In the genomic region with DNA sequence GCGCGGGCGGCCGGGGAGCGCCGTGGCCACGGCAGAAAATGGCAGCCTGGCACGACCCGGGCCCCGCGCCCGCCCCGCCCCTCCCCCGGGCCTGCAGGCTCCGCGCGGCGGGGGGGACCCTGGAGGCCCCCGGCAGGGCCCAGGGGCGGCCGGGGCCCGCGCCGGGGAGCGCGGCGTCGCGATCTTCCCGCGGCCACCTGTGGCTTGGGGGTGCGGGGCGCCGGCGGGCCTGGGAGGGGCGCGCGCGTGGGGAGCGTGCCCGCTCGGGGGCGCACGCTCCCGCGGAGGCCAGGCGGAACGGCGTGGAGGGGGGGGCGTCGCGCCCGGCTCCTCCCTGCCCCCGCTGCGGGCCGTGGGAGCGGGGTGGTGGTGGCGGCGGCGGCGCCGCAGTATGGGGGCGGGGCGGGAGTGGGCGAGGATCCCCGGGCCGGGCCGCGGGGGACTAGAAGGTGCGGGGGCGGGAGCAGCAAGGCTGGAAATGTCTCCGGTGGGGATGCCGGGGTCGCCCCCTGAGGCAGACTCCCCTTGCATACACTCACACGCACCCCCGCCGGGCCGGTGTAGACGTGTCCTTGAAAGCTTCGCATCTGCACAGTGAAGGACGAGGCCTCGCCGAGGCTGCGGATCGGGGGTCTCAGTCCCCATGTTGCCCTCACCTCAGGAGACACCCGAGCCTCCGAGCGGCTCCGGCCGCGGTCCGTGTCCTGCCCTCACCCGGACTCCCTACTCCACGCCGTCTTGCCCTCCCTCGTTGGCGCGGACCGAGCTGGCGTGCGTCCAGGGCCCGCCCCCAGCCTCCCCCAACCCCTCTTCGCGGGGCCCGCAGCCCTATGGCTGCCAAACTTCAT, we compare ENCODE assay signal across 8 mouse cellular contexts. TPM values are rescaled to one million over a fixed set of nuclear protein-coding genes. Genes with fewer than 3 reads are reported as not detected.
A peak's percentile ranks its signal among the peaks of the same experiment; 100 is the strongest.
DNase-seq lines count a peak whose midpoint lies in the region; ATAC-seq and TF ChIP-seq lines count a peak whose summit lies in the region.

No protein-coding gene starts in this region.

- peaks cover 48% of the 10 kb centered on the region for H3K4me1 ChIP-seq in intestine, embryonic 15.5 days (replicated peaks)
- H3K4me1 ChIP-seq in liver, adult 2 months (ENCODE audit: control insufficient read depth, insufficient read depth, low read length) = peaks cover 24% of the 10 kb centered on the region
- peaks cover 28% of the 10 kb centered on the region for H3K4me1 ChIP-seq in stomach, postnatal 0 days (replicated peaks; ENCODE audit: control insufficient read depth, insufficient read depth)

- intact Hi-C loops in gastrocnemius, postnatal 14 days (cut with DNase I; ENCODE audit: low total_unique reads) = no loop called here

- no peak for TF ChIP-seq POLR2A in liver, adult 2 months (IDR thresholded peaks at IDR 0.05; ENCODE audit: extremely low read depth, insufficient read depth, low read length)

- no peak for TF ChIP-seq CTCF in liver, adult 2 months (IDR thresholded peaks at IDR 0.05; ENCODE audit: low read depth, low read length)
- TF ChIP-seq CTCF in stomach, postnatal 0 days (IDR thresholded peaks at IDR 0.05; ENCODE audit: low read depth) = no peak

- H3K9ac ChIP-seq in intestine, embryonic 15.5 days = peak overlapping the region; percentile 85
- H3K9ac ChIP-seq in liver, adult 2 months (ENCODE audit: low read depth, low read length) = peak overlapping the region; percentile 95
- peak overlapping the region; percentile 87 for H3K9ac ChIP-seq in stomach, postnatal 0 days (ENCODE audit: low read length)

- peaks cover 43% of the 10 kb centered on the region for H3K79me2 ChIP-seq in liver, adult 2 months (ENCODE audit: control insufficient read depth, insufficient read depth, low read length)

- H3K4me2 ChIP-seq in intestine, embryonic 15.5 days (replicated peaks) = peak overlapping the region; percentile 78
- H3K4me2 ChIP-seq in stomach, postnatal 0 days (replicated peaks; ENCODE audit: low read depth) = peak overlapping the region; percentile 87

- DNase-seq in frontal cortex, postnatal 10 days (ENCODE audit: low spot score in 2 of 2) = peak; percentile 72 to 76
- no peak for DNase-seq in frontal cortex, postnatal 36 days (ENCODE audit: low spot score in 2 of 2)
- DNase-seq in cerebellum, adult 9-10 months = peak; percentile 74
- DNase-seq in gastrocnemius, postnatal 14 days = peak; percentile 81
- DNase-seq in liver, adult 2 months (ENCODE audit: extremely low read depth, low read depth, low spot score) = no peak
- DNase-seq in naive thymus-derived CD4-positive, alpha-beta T cell, adult 2 months (ENCODE audit: low read depth) = peak; percentile 63
- DNase-seq in stomach, postnatal 0 days (ENCODE audit: low spot score) = peak; percentile 79

- peak; percentile 51 for ATAC-seq in intestine, embryonic 15.5 days
- ATAC-seq in stomach, postnatal 0 days (ENCODE audit: low FRiP score, low TSS enrichment) = peak; percentile 43

- no peaks in the 10 kb centered on the region for H3K9me3 ChIP-seq in intestine, embryonic 15.5 days
- no peaks in the 10 kb centered on the region for H3K9me3 ChIP-seq in stomach, postnatal 0 days (ENCODE audit: control insufficient read depth, low read length)

- peak overlapping the region; percentile 92 for H3K4me3 ChIP-seq in intestine, embryonic 15.5 days (replicated peaks)
- H3K4me3 ChIP-seq in liver, adult 2 months (ENCODE audit: insufficient read depth, low read depth, low read length) = peak overlapping the region; percentile 83
- H3K4me3 ChIP-seq in stomach, postnatal 0 days (ENCODE audit: low read depth, low read length) = peak overlapping the region; percentile 79

- no peaks in the 10 kb centered on the region for H3K36me3 ChIP-seq in intestine, embryonic 15.5 days
- no peaks in the 10 kb centered on the region for H3K36me3 ChIP-seq in liver, adult 2 months (ENCODE audit: control insufficient read depth, insufficient read depth, low read length)
- H3K36me3 ChIP-seq in stomach, postnatal 0 days (ENCODE audit: control insufficient read depth, insufficient read depth, low read length) = no peaks in the 10 kb centered on the region

- no peak for TF ChIP-seq EP300 in stomach, postnatal 0 days (optimal IDR thresholded peaks at IDR 0.05)

- WGBS in intestine, embryonic 15.5 days = under 1% methylated on average over 63 of the region's 105 CpGs
- WGBS in liver, adult 2 months = 1% methylated on average over 57 of the region's 105 CpGs
- WGBS in stomach, postnatal 0 days = 0% methylated on average over 31 of the region's 105 CpGs

- H3K27me3 ChIP-seq in intestine, embryonic 15.5 days (replicated peaks) = no peaks in the 10 kb centered on the region
- no peaks in the 10 kb centered on the region for H3K27me3 ChIP-seq in liver, adult 2 months (ENCODE audit: control insufficient read depth, insufficient read depth, low read length)
- no peaks in the 10 kb centered on the region for H3K27me3 ChIP-seq in stomach, postnatal 0 days (ENCODE audit: control insufficient read depth, insufficient read depth, low read length)

- peak overlapping the region; percentile 96 for H3K27ac ChIP-seq in intestine, embryonic 15.5 days
- H3K27ac ChIP-seq in liver, adult 2 months (replicated peaks; ENCODE audit: insufficient read depth, low read depth, low read length) = peak overlapping the region; percentile 45; the same call in 1 of the 2 replicates
- peak overlapping the region; percentile 95 for H3K27ac ChIP-seq in stomach, postnatal 0 days (replicated peaks)

RNA-seq across cellular contexts. Expression of a gene that starts 2.0 kb away (rescaled TPM):
- total RNA-seq in gastrocnemius, postnatal 14 days (2021) = 100 to 1,000 TPM; 119 to 137 TPM
- polyA plus RNA-seq in intestine, embryonic 15.5 days (2015; fragmentation: Nextera tagmentation; extraction: Ambion mirVana) = 114 and 120 TPM in 2 replicates
- 7.9 and 11.2 TPM in 2 replicates for total RNA-seq in liver, adult 2 months (2014; rRNA removed)
- 3.0 and 4.0 TPM in 2 replicates for polyA plus RNA-seq in liver, adult 2 months (2012; rRNA removed)
- 29.7 and 44.0 TPM in 2 replicates for polyA plus RNA-seq in stomach, postnatal 0 days (2015; fragmentation: Nextera tagmentation; extraction: Ambion mirVana)

Comparison
In these comparisons a context has a peak if more than half of its experiments do, and no peak if none do; other contexts are left out.
1. DNase-seq: peak in frontal cortex, postnatal 10 days (2 of 2), cerebellum, adult 9-10 months (single experiment), gastrocnemius, postnatal 14 days (single experiment), naive thymus-derived CD4-positive, alpha-beta T cell, adult 2 months (single experiment) and stomach, postnatal 0 days (single experiment); none in frontal cortex, postnatal 36 days (0 of 2) and liver, adult 2 months (single experiment).
2. H3K27ac ChIP-seq: peak in every context shown above with its lines; median percentile 96 in intestine, embryonic 15.5 days; 95 in stomach, postnatal 0 days; 45 in liver, adult 2 months.
3. Peak in every context shown above with its lines, with median percentiles within 50 percentile points of each other: H3K4me3 ChIP-seq and H3K9ac ChIP-seq.